ENCODE assay signal across 8 mouse cellular contexts in the genomic region with DNA sequence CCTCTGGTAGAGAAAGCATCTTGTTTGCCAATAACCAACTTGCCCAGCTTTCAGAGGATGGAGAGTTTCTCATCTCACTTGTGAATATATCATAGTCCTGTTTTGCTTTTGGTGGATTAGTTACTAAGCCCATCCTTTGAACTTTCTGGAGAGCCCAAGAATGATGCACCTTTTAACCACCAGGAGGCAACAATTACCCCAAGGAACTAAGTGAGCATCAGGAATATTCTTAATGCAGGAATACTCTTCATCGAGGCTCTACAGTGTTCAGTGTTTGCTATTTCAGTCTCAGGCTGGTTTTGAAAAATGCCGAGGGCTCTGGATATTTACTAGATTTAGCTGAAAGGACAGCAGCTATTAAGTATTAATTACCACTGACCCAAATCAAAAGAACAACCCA. TPM values are rescaled to one million over a fixed set of nuclear protein-coding genes. Genes with fewer than 3 reads are reported as not detected.
DNase-seq lines count a peak whose midpoint lies in the region; ATAC-seq lines count a peak whose summit lies in the region.

No protein-coding gene starts in this region.

- ATAC-seq in heart, embryonic 12.5 days (ENCODE audit: insufficient number of reproducible peaks, low FRiP score): no peak

- DNase-seq in heart, adult 8-10 months (ENCODE audit: low spot score): peak; percentile 28
- peak; percentile 41 for DNase-seq in thymus, postnatal 0 days (ENCODE audit: low spot score)
- DNase-seq in thymus, adult 18-20 months: no peak
- DNase-seq in induced T-regulatory cell, adult 2 months (ENCODE audit: low read depth): peak; percentile 64
- DNase-seq in testis, postnatal 10 days (ENCODE audit: low spot score): no peak
- no peak for DNase-seq in layer of hippocampus, adult 9-10 months (ENCODE audit: low spot score)
- DNase-seq in gastrocnemius, postnatal 14 days: no peak

- no peaks in the 10 kb centered on the region for H3K27me3 ChIP-seq in heart, embryonic 12.5 days (replicated peaks)

- intact Hi-C loops in gastrocnemius, postnatal 14 days (cut with DNase I; ENCODE audit: low total_unique reads): loop anchor here (10.0 kb wide), 1 partner anchor 95 kb away; no protein-coding TSS in a partner anchor

- H3K27ac ChIP-seq in heart, embryonic 12.5 days (ENCODE audit: poor library complexity, severe bottlenecking): no peak overlapping the region

- H3K4me2 ChIP-seq in heart, embryonic 12.5 days: no peak overlapping the region

- no peaks in the 10 kb centered on the region for H3K4me1 ChIP-seq in heart, embryonic 12.5 days (replicated peaks)

- H3K9me3 ChIP-seq in heart, embryonic 12.5 days (replicated peaks): no peaks in the 10 kb centered on the region

- no peak overlapping the region for H3K9ac ChIP-seq in heart, embryonic 12.5 days

- H3K36me3 ChIP-seq in heart, embryonic 12.5 days: peaks cover 53% of the 10 kb centered on the region

- WGBS in heart, embryonic 12.5 days: 75% methylated on average over 2 of the region's 2 CpGs

- H3K4me3 ChIP-seq in heart, embryonic 12.5 days: no peak overlapping the region

RNA-seq across cellular contexts. Expression of a gene that starts 26.0 kb away (rescaled TPM):
- 100 to 1,000 TPM; 119 to 175 (median 143) TPM for total RNA-seq in heart, adult 8-10 months (2022)
- polyA plus RNA-seq in heart, embryonic 12.5 days (2016; fragmentation: Nextera tagmentation; extraction: Ambion mirVana): 118 and 128 TPM in 2 replicates
- polyA plus RNA-seq in thymus, postnatal 0 days (2015; fragmentation: Nextera tagmentation; extraction: Ambion mirVana): 104 and 128 TPM in 2 replicates
- total RNA-seq in gastrocnemius, postnatal 14 days (2021): 10 to 100 TPM; 82.5 to 92.6 TPM

RNA-seq across cellular contexts. Expression of a gene that starts 26.1 kb away (rescaled TPM):
- under 1 TPM in 2 of 4 experiments, not detected in 2; 0.40 to 0.69 TPM for total RNA-seq in heart, adult 8-10 months (2022)
- polyA plus RNA-seq in heart, embryonic 12.5 days (2016; fragmentation: Nextera tagmentation; extraction: Ambion mirVana): 1.2 and 1.9 TPM in 2 replicates
- polyA plus RNA-seq in thymus, postnatal 0 days (2015; fragmentation: Nextera tagmentation; extraction: Ambion mirVana): 4.2 and 6.2 TPM in 2 replicates
- under 1 TPM in 1 of 2 experiments, not detected in 1; 0.60 TPM for total RNA-seq in gastrocnemius, postnatal 14 days (2021)

Comparison
In these comparisons a context has a peak if more than half of its experiments do, and no peak if none do; other contexts are left out.
1. DNase-seq: peak in heart, adult 8-10 months (single experiment), thymus, postnatal 0 days (single experiment) and induced T-regulatory cell, adult 2 months (single experiment); none in thymus, adult 18-20 months (0 of 2), testis, postnatal 10 days (single experiment), layer of hippocampus, adult 9-10 months (single experiment) and gastrocnemius, postnatal 14 days (single experiment).